Comparison of ENCODE assay signal across 9 mouse cellular contexts in genomic region chr13:100588646-100589045, GRCm38 (mm10). TPM values are rescaled to one million over a fixed set of nuclear protein-coding genes. Genes with fewer than 3 reads are reported as not detected.
DNase-seq lines count a peak whose midpoint lies in the region; ATAC-seq and TF ChIP-seq lines count a peak whose summit lies in the region.
"Had no signal": no experiment of that assay in that cellular context is flagged by ENCODE, and none has a peak within 500 bp of the region (broad histone marks: within the 10 kb centered on the region; RNA-seq: fewer than 3 reads in every experiment).

No protein-coding gene starts in this region.

- no peak for DNase-seq in heart, adult 11 months
- no peak for DNase-seq in spleen, adult 2 months (ENCODE audit: low read depth in 1 of 2, low spot score in 2 of 2)
- no peak for DNase-seq in spleen, adult 12 weeks (ENCODE audit: low spot score)
- DNase-seq in liver, embryonic 13.5 days, result no peak
- DNase-seq in gastrocnemius, postnatal 4 days (ENCODE audit: low spot score in 2 of 2), result no peak
- no peak for DNase-seq in layer of hippocampus, adult 9-10 months (ENCODE audit: low spot score)
- DNase-seq: gastrocnemius, postnatal 10 days had no signal

- H3K27me3 ChIP-seq in heart, embryonic 14.5 days (ENCODE audit: control insufficient read depth, insufficient read depth, low read length), result no peaks in the 10 kb centered on the region
- no peaks in the 10 kb centered on the region for H3K27me3 ChIP-seq in spleen, adult 2 months (ENCODE audit: control insufficient read depth, insufficient read depth, low read length)
- H3K27me3 ChIP-seq in liver, embryonic 13.5 days, result no peaks in the 10 kb centered on the region

- WGBS in heart, embryonic 14.5 days, result 77% methylated on average over 11 of the region's 12 CpGs
- 71% methylated on average over 12 of the region's 12 CpGs for WGBS in spleen, adult 2 months
- 78% methylated on average over 12 of the region's 12 CpGs for WGBS in liver, embryonic 13.5 days (ENCODE audit: insufficient replicate concordance)

- no peak overlapping the region for H3K27ac ChIP-seq in heart, embryonic 14.5 days (replicated peaks in 1 of 2; ENCODE audit: control insufficient read depth in 1 of 2, insufficient read depth in 1 of 2, low read depth in 2 of 2, low read length in 2 of 2)
- peak overlapping the region; percentile 87 for H3K27ac ChIP-seq in spleen, adult 2 months (ENCODE audit: insufficient read depth, low read length)
- 0 out of 2 replicates have a peak overlapping the region, but pooled peaks have one; percentile 16 for H3K27ac ChIP-seq in liver, embryonic 13.5 days

- no peak for TF ChIP-seq POLR2A in spleen, adult 2 months (IDR thresholded peaks at IDR 0.05; ENCODE audit: low read depth, low read length)

- H3K4me2 ChIP-seq in heart, embryonic 14.5 days (ENCODE audit: low read length), result 0 out of 2 replicates have a peak overlapping the region, but pooled peaks have one; percentile 9
- peak overlapping the region; percentile 39 for H3K4me2 ChIP-seq in liver, embryonic 13.5 days

- H3K36me3 ChIP-seq in heart, embryonic 14.5 days (ENCODE audit: control insufficient read depth, insufficient read depth, low read length), result no peaks in the 10 kb centered on the region
- peaks cover 3% of the 10 kb centered on the region for H3K36me3 ChIP-seq in spleen, adult 2 months (ENCODE audit: control insufficient read depth, insufficient read depth, low read length)
- peaks cover 14% of the 10 kb centered on the region for H3K36me3 ChIP-seq in liver, embryonic 13.5 days

- TF ChIP-seq CTCF in spleen, adult 2 months (IDR thresholded peaks at IDR 0.05; ENCODE audit: extremely low read depth, insufficient read depth, insufficient read length, insufficient replicate concordance), result no peak

- no peak overlapping the region for H3K9ac ChIP-seq in heart, embryonic 14.5 days (ENCODE audit: low read length)
- peak overlapping the region; percentile 57; the same call in 1 of the 2 replicates for H3K9ac ChIP-seq in liver, embryonic 13.5 days

- H3K4me1 ChIP-seq in heart, embryonic 14.5 days (ENCODE audit: control insufficient read depth in 2 of 2, insufficient read depth in 2 of 2, low read length in 2 of 2), result no peaks in the 10 kb centered on the region
- no peaks in the 10 kb centered on the region for H3K4me1 ChIP-seq in spleen, adult 2 months (ENCODE audit: control insufficient read depth, insufficient read depth, insufficient read length)
- no peaks in the 10 kb centered on the region for H3K4me1 ChIP-seq in liver, embryonic 13.5 days (replicated peaks)

- no peak for ATAC-seq in heart, embryonic 14.5 days (ENCODE audit: insufficient number of reproducible peaks, insufficient read depth, low FRiP score, low read depth)
- ATAC-seq in liver, embryonic 13.5 days (ENCODE audit: low read depth), result 0 out of 2 replicates have a peak, but pooled peaks have one; percentile 47
- no peak for ATAC-seq in frontal cortex, adult (ENCODE audit: low TSS enrichment)

- H3K4me3 ChIP-seq in heart, embryonic 14.5 days (ENCODE audit: control insufficient read depth in 1 of 2, insufficient read depth in 1 of 2, low read depth in 1 of 2, low read length in 2 of 2), result no peak overlapping the region
- peak overlapping the region; percentile 58; the same call in 1 of the 2 replicates for H3K4me3 ChIP-seq in spleen, adult 2 months (ENCODE audit: extremely low read depth, insufficient read depth, insufficient read length)
- H3K4me3 ChIP-seq in liver, embryonic 13.5 days (replicated peaks), result peak overlapping the region; percentile 40

- no peaks in the 10 kb centered on the region for H3K9me3 ChIP-seq in heart, embryonic 14.5 days (ENCODE audit: control insufficient read depth, low read length)
- no peaks in the 10 kb centered on the region for H3K9me3 ChIP-seq in liver, embryonic 13.5 days (replicated peaks)

RNA-seq across cellular contexts. Expression of gene Marveld2, which starts 28.1 kb away (rescaled TPM):
- 3.1 and 3.6 TPM in 2 replicates for polyA plus RNA-seq in heart, embryonic 14.5 days (2014; fragmentation: Nextera tagmentation; extraction: Ambion mirVana)
- polyA plus RNA-seq in spleen, adult 2 months (2012; rRNA removed), result 4.5 and 5.3 TPM in 2 replicates
- 6.0 and 6.4 TPM in 2 replicates for polyA plus RNA-seq in liver, embryonic 13.5 days (2015; fragmentation: Nextera tagmentation; extraction: Ambion mirVana)
- 1 to 10 TPM; 4.3 to 4.5 TPM for total RNA-seq in gastrocnemius, postnatal 4 days (2021)

RNA-seq across cellular contexts. Expression of gene Ocln, which starts 36.1 kb away (rescaled TPM):
- 2.0 and 2.1 TPM in 2 replicates for polyA plus RNA-seq in heart, embryonic 14.5 days (2014; fragmentation: Nextera tagmentation; extraction: Ambion mirVana)
- polyA plus RNA-seq in spleen, adult 2 months (2012; rRNA removed), result 0.07 and 0.09 TPM in 2 replicates
- 5.3 and 6.4 TPM in 2 replicates for polyA plus RNA-seq in liver, embryonic 13.5 days (2015; fragmentation: Nextera tagmentation; extraction: Ambion mirVana)
- total RNA-seq in gastrocnemius, postnatal 4 days (2021), result under 1 TPM; 0.29 to 0.54 TPM

Comparison
In these comparisons a context has a peak if more than half of its experiments do, and no peak if none do; other contexts are left out.
1. H3K27ac ChIP-seq: peak in spleen, adult 2 months (single experiment) and liver, embryonic 13.5 days (single experiment); none in heart, embryonic 14.5 days (0 of 2).
2. H3K4me3 ChIP-seq: peak in spleen, adult 2 months (single experiment) and liver, embryonic 13.5 days (single experiment); none in heart, embryonic 14.5 days (0 of 2).